Mouse (Mus musculus) fibroblast of lung, adult 2 months (primary cell): ENCODE measurements around the gene Itga4.

Experiments
- DNase-seq: peaks from one replicate; pipeline ENCODE4 v3.0.0-alpha.2; 2011; ENCODE audit warnings: low read depth

The Itga4 gene

DNA sequence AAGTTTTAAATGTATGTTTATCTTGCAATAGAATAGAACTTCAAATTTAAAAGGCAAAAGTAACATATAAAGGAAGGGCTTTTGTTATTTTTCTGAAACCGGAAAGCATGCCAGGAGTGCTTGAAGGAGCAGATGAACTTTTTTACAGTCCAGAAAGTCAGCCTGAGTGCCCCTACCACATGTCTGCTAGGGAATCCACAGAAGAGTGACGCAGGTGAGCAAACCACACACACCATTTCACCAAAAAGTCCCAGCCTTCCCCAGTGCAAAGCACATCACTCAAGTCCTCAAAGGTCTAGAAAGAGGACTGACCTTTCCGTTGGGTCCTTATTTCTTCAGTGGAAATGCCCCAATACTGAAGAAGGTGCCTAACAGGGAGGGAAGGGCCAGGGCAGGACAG is 11.3 kb downstream of the Itga4 start:
- DNase-seq: no peak

GRCm38 (mm10) chr2:79267181-79267580 is 12.0 kb downstream of the Itga4 start:
- DNase-seq: no peak

DNA sequence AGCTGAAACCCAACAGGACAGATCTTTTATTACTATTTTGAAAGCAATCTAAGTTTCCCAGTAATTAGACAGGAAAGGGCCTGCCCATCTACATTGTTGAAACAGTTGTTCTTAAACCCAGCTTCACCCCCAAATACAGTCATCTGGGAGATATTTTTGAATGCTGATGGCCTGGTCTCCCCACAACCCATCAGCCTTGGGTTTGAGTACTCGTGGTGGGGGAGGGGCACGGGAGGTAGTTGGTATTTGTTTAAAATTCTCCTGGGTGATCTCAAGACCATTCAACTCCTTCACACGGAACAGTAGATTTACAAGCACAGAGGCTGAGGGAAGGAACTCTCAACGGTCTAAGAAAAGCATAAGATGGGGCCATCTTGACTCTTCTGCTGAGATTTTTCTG is 13.6 kb downstream of the Itga4 start:
- no peak for DNase-seq

DNA sequence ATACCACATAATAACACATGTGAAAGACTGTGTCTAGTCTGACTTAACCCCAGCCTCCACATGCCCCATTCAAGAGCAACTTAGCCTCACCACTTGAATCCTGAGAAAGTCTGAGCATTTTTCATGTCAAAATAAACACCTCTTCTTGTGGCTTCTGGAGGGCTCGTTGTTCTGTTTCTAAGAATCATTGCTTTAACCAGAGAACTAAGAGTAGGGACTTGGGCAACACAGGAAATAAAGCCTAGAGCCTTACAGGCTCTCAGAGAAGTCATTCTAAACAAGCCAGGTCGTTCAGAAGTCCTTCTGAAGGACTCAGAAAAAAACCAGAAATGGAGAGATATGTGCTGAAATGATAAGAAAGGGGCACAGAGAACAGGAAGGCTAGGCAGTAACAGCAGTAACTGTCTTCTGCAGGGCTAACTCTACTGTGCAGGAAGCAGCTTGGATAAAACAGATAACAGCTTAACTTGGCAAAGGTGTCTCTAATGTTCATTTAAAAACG is 14.9 kb downstream of the Itga4 start:
- no peak for DNase-seq

- DNase-seq: no peak
Measured at GRCm38 (mm10) chr2:79271838-79272237, 16.6 kb downstream of the Itga4 start.

GRCm38 (mm10) chr2:79278581-79278980 is 23.4 kb downstream of the Itga4 start:
- no peak for DNase-seq

DNA sequence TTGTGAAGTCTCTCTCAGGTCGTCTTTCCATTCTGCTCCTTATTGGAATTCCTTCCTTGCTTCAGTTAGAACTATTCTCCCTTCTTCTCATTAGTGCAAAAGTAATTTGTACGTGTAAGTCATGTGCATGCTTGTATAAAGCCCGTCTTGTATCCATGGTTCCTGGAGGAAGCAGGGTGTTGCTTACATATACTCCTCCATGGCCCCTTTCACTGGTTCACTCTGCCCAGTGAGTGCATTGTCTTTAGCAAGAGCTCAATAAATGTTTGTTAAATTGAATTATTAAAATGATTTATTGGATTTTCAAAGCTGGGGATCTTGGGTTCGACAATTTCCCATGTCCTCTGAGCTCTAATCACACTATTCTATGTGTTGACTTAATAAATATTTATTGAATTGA is 29.0 kb downstream of the Itga4 start:
- DNase-seq: no peak

- peak; percentile 49 for DNase-seq
Measured at GRCm38 (mm10) chr2:79290149-79290548, 34.9 kb downstream of the Itga4 start.

- no peak for DNase-seq
Measured at GRCm38 (mm10) chr2:79291922-79292321, 36.7 kb downstream of the Itga4 start.

GRCm38 (mm10) chr2:79292431-79292830 is 37.2 kb downstream of the Itga4 start:
- DNase-seq: no peak

DNA sequence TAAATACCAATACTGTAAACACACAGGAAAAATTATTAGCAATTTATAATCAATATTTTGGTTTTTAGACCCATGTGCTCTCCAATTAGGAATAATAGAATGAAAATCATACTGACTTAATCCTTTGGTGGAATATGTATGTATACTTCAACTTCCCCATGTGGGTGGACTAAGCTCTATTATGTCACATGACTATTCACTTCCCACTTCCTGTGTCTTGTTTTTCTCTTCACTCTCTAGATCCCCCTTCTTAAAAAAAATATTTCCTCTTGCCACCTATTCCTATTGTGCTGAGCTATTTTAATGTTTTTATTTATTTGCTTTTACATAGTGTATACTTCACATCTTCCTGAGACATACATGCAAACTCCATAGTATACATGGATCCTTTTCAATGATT is 47.2 kb downstream of the Itga4 start:
- DNase-seq: no peak

- DNase-seq: no peak
Measured at GRCm38 (mm10) chr2:79307549-79307948, 52.3 kb downstream of the Itga4 start.

GRCm38 (mm10) chr2:79309454-79310118 is 54.4 kb downstream of the Itga4 start:
- DNase-seq: no peak

DNA sequence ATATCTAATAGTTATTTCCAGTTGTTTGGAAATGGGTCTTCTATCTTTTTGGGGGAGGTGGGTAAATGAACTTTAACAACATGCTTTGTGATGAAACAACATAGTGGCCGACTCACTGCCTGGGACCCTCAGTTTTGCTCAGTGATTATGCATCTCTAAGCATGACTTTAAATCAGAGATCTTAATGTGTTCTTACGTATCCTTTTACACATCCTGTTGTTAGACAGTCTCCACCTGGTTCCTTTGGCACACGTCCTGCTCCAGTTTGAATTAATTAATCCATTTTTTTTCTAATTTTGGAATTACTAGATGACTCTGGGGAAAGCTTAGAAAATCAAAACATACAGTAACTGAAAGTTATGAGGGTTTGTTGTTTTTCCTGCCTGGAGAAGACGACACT is 57.3 kb downstream of the Itga4 start:
- DNase-seq: no peak

DNA sequence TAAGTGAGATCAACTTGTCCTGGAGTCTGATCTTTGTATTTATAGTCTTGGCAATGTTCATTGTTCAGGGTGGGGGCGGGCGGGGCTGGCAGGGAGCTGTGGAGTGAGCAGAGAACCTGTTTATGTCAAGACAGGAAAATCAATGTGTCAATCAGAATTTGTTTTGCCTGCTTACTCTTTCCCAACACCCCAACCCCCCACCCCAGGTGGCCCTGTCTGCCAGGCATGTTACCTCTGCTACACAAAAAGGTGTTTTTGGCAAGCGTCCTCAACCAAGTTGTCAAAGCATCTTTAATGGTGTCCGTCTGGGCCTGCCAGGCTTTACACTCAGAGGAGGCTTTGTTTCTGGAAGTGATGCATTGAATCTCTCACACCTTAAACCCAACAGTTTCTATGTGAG is 59.9 kb downstream of the Itga4 start:
- no peak for DNase-seq

DNA sequence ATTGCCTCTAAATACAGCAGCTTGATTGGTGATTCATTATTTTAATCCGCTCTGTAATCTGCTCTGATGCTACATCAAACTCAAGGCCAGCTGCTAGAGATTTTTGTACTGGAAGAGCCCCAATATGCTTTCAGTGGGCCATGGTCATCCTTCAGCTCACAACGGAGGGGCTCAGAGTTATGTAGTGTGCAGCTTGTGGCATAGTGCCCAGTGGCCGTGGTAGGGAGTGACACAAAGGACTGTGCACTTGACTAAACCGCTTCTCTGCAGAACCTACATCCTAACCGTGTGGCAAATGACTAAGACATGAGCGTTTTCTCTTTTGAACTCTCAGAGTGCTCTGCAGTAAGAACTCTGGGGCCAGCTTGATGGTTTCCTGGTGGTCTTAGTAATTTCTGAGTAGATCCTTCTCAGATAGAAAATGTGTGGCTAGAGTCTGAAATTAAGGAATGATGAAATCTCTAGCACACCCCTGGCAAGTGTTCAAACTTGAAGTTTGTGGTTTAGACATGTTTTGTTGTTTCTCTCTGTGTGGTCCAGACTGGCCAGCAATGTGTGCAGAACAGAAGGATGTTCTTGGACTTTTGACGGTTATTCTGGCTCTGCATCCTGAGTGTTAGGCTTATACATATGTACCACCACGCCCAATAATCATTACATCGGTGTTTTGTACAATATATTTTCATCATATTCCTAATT is 61.1 kb downstream of the Itga4 start:
- DNase-seq: no peak

DNA sequence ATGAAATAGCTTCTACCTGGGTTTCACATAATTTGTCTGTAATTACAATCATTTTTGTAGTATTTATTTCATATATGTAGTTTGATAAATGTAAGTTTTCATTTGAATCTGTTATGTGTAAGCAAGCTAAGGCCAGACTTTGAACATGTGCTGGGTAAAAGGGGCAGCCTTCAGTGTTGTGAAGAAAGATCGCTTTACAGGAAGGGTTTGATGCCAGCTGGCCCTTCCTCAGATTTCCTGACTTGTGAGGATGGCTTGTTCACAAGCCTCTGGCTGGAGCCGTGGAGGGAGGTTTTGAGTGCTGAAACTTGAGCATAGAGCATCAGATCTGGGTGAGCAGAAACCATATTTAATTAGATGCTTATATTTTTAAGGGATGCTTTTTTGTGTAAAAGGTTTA is 72.9 kb downstream of the Itga4 start:
- DNase-seq: no peak

DNA sequence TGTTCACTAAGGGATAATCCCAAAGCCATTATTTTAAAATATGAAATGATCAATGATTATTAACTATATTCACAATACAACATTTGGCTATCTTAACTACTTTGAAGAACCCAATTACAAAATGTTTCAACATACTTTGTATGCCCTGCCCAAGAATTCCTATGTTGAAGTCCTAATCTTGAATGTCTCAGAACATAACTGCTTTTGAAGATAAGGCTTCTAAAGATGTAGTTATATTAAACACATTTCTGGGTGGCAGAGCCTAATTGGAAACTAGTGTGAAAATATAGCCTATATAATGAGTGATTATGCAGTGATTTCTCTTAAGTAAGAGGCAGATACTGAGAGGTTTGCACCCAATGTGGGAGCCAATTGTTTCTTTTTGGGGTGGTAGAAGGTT is 79.4 kb downstream of the Itga4 start:
- no peak for DNase-seq

DNA sequence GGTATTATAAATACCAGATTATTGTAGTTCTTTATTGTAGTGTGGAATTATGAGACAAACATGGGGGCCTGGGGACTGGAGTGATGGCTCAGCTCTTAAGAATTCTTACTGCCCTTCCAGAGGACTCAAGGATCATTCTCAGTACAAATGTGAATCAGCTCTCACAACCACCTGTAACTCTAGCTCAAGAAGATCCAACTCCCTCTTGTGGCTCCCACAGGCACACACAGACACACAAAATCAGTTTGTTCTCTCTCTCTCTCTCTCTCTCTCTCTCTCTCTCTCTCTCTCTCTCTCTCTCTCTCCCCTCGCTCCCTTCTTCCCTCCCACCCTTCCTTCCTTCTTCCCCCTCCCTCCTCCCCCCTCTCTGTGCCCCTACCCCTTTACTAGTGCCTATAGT is 80.9 kb downstream of the Itga4 start:
- no peak for DNase-seq

- DNase-seq: no peak
Measured at GRCm38 (mm10) chr2:79339003-79339402, 83.8 kb downstream of the Itga4 start.

DNA sequence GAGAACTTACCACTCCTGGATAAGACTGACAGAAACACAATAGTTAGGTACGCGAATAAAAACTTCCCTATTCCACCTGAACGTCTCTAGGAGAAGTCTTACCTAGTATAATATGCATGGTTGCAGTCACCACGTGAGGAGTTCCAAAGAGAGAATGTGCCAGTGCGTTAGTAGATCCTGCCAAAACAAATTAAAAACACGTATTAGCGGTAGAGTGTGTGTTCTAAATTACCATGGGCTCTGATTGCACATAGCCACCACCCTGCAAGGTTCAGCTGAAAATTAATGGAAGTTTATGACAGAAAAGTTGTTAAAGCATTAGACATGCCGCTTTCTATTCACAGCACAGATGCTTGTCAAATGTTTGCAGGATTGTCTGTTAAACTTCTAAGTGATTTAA is 87.9 kb downstream of the Itga4 start:
- no peak for DNase-seq

DNA sequence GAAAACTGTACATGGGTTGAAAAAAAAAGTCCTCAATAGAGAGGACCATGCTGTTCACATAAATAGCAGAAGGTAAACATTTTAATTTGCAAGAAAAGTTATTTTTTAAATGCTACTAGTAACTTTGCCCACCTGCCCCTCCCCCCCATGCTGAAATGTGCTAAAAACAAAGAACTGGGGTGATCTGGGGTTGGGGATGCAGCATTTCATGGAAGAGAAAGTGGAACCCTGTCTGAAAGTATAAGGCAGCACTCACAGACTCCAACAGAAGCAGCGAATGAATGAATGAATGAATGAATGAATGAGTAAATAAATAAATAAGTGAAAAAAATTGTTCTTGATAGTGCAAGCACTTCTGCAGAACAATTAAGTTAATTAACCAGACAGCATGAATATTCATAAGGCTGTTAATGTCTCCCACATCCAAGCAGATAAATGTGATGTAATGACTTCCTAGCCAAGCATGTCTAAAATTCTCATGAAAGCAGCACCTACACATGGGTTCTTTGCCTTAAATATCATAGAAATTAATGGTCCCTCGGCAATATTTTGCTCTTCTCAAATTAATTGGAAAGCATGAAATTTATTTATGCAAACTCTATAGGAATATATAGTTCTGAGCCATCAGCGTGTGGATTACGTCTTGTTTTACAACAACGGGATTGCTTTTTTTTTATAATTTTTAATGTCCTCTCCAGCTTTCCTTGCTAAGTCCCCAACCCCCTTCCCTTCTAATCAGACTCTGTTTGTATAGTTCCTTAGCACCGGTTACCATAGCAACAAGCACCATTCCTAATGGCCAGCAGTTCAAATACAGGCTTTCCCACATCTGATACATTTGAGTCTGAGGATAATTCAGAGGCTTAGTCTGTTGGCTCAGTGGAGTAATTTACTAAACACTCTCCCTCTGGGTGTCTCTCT is 96.2 kb downstream of the Itga4 start:
- no peak for DNase-seq
